Mouse (Mus musculus) forebrain, embryonic 14.5 days (tissue): ENCODE measurements at regions not wholly inside any gene's neighbourhood (a gene's known extent, or its start where the extent isn't known, plus 50 kb on each side); places are given as distances from the start of the nearest gene placed in this dataset.
A peak's percentile ranks its signal among the peaks of the same experiment; 100 is the strongest.

Experiments used
- ATAC-seq: fragments of 200-750 bp; cut with Nextera tagmentation; 2 replicates; pipeline ENCODE4 v1.8.0; 2017; ENCODE audit warnings: mild to moderate bottlenecking, moderate library complexity
- DNase-seq: peaks from one replicate; pipeline ENCODE4 v3.0.0-alpha.2; 2015; ENCODE audit warnings: low spot score
- H3K27ac ChIP-seq: fragments of 300-500 bp; sonication (generic); 2 replicates; pipeline ENCODE4 v1.5.1; 2014; ENCODE audit warnings: low read depth, mild to moderate bottlenecking, control low read depth, low read length, moderate library complexity
- H3K27me3 ChIP-seq: fragments of 300-500 bp; sonication (generic); replicated peaks from 2 replicates; pipeline ENCODE4 v1.6.1; 2014; ENCODE audit warnings: low read length, control low read depth, mixed read lengths; ENCODE audit not compliant: control insufficient read depth, insufficient read depth
- H3K36me3 ChIP-seq: fragments of 300-500 bp; sonication (generic); 2 replicates; pipeline ENCODE4 v1.6.1; 2014; ENCODE audit warnings: low read length, control low read depth; ENCODE audit not compliant: control insufficient read depth, insufficient read depth
- H3K4me1 ChIP-seq: fragments of 300-500 bp; sonication (generic); 2 replicates; pipeline ENCODE4 v1.6.1; 2014; ENCODE audit warnings: antibody characterized with exemption, low read length, control low read depth; ENCODE audit not compliant: control insufficient read depth, insufficient read depth
- H3K4me2 ChIP-seq: fragments of 300-500 bp; sonication (generic); 2 replicates; pipeline ENCODE4 v1.6.1; 2014; ENCODE audit warnings: mild to moderate bottlenecking, control low read depth, low read length
- H3K4me3 ChIP-seq: fragments of 300-500 bp; sonication (generic); 2 replicates; pipeline ENCODE4 v1.5.1; 2014; ENCODE audit warnings: low read depth, low read length, control low read depth
- H3K9ac ChIP-seq: fragments of 300-500 bp; sonication (generic); 2 replicates; pipeline ENCODE4 v1.6.1; 2014; ENCODE audit warnings: mild to moderate bottlenecking, low read length, control low read depth, moderate library complexity
- H3K9me3 ChIP-seq: fragments of 300-500 bp; sonication (generic); replicated peaks from 2 replicates; pipeline ENCODE4 v1.6.1; 2016; ENCODE audit warnings: low read length, control low read depth, mixed read lengths; ENCODE audit not compliant: control insufficient read depth
- WGBS: fragments of 180-500 bp; shearing (Covaris S2); extraction: QIAGEN DNeasy Blood & Tissue Kit; methylation state at CpG from one replicate; pipeline ENCODE4 v1.1.7; 2014; 5-methylcytosine and 5-hydroxymethylcytosine counted together

- Histone ChIP-seq H3K36me3 (no peaks in the 10 kb centered on the region), H3K27me3 (no peaks in the 10 kb centered on the region), H3K4me2 (no peak overlapping the region), H3K27ac (no peak overlapping the region), H3K9ac (no peak overlapping the region), H3K4me3 (no peak overlapping the region), H3K9me3 (no peaks in the 10 kb centered on the region), H3K4me1 (no peaks in the 10 kb centered on the region)
- ATAC-seq: peak; percentile 75
- WGBS: 59% methylated on average over 5 of the region's 5 CpGs
- peak; percentile 43 for DNase-seq
These were observed 733.5 kb downstream of the Fam19a2 start for GRCm38 (mm10) chr10:123997260-123997659.

- H3K36me3 ChIP-seq: no peaks in the 10 kb centered on the region
- whole genome bisulfite sequencing: 79% methylated on average over 1 of the region's 1 CpGs
- no peak overlapping the region for H3K27ac ChIP-seq
- H3K9ac ChIP-seq: no peak overlapping the region
- no peaks in the 10 kb centered on the region for H3K4me1 ChIP-seq
- no peak overlapping the region for H3K4me2 ChIP-seq
- H3K27me3 ChIP-seq: no peaks in the 10 kb centered on the region
- ATAC-seq (no peak), DNase-seq (no peak)
- no peak overlapping the region for H3K4me3 ChIP-seq
- no peaks in the 10 kb centered on the region for H3K9me3 ChIP-seq
These were observed 735.2 kb downstream of the Fam19a2 start for GRCm38 (mm10) chr10:123998959-123999358.

- no peaks in the 10 kb centered on the region for H3K4me1 ChIP-seq
- no peak overlapping the region for H3K9ac ChIP-seq
- H3K9me3 ChIP-seq: no peaks in the 10 kb centered on the region
- H3K4me2 ChIP-seq: no peak overlapping the region
- WGBS: 49% methylated on average over 4 of the region's 4 CpGs
- ATAC-seq (no peak), DNase-seq (no peak)
- H3K36me3 ChIP-seq: no peaks in the 10 kb centered on the region
- no peaks in the 10 kb centered on the region for H3K27me3 ChIP-seq
- no peak overlapping the region for H3K27ac ChIP-seq
- no peak overlapping the region for H3K4me3 ChIP-seq
These were observed 781.2 kb downstream of the Fam19a2 start for GRCm38 (mm10) chr10:124045031-124045430.

GRCm38 (mm10) chr10:124045791-124046190 lies 782.0 kb downstream of the Fam19a2 start:
- Histone ChIP-seq H3K36me3 (no peaks in the 10 kb centered on the region), H3K4me2 (no peak overlapping the region), H3K9ac (no peak overlapping the region), H3K27ac (no peak overlapping the region), H3K4me3 (no peak overlapping the region), H3K27me3 (no peaks in the 10 kb centered on the region), H3K4me1 (no peaks in the 10 kb centered on the region), H3K9me3 (no peaks in the 10 kb centered on the region)
- no peak for DNase-seq
- no peak for ATAC-seq
- 67% methylated on average over 2 of the region's 2 CpGs for WGBS

GRCm38 (mm10) chr10:124082756-124083155 lies 819.0 kb downstream of the Fam19a2 start:
- 58% methylated on average over 3 of the region's 3 CpGs for WGBS
- ATAC-seq: peak; percentile 50; the same call in 1 of the 2 replicates
- Histone ChIP-seq H3K36me3 (no peaks in the 10 kb centered on the region), H3K4me2 (no peak overlapping the region), H3K9me3 (no peaks in the 10 kb centered on the region), H3K9ac (no peak overlapping the region), H3K27me3 (no peaks in the 10 kb centered on the region), H3K27ac (no peak overlapping the region), H3K4me3 (no peak overlapping the region), H3K4me1 (no peaks in the 10 kb centered on the region)
- peak; percentile 47 for DNase-seq

GRCm38 (mm10) chr10:124090547-124090946 lies 826.8 kb downstream of the Fam19a2 start:
- no peaks in the 10 kb centered on the region for H3K9me3 ChIP-seq
- H3K4me3 ChIP-seq: no peak overlapping the region
- H3K9ac ChIP-seq: no peak overlapping the region
- H3K36me3 ChIP-seq: no peaks in the 10 kb centered on the region
- H3K4me1 ChIP-seq: no peaks in the 10 kb centered on the region
- H3K4me2 ChIP-seq: no peak overlapping the region
- DNase-seq: no peak
- WGBS: 60% methylated on average over 10 of the region's 10 CpGs
- no peaks in the 10 kb centered on the region for H3K27me3 ChIP-seq
- no peak overlapping the region for H3K27ac ChIP-seq
- ATAC-seq: no peak

GRCm38 (mm10) chr10:124091364-124091763 lies 827.6 kb downstream of the Fam19a2 start:
- no peak overlapping the region for H3K4me3 ChIP-seq
- H3K4me1 ChIP-seq: no peaks in the 10 kb centered on the region
- WGBS: 67% methylated on average over 7 of the region's 7 CpGs
- no peak overlapping the region for H3K27ac ChIP-seq
- H3K36me3 ChIP-seq: no peaks in the 10 kb centered on the region
- ATAC-seq (no peak), DNase-seq (no peak)
- no peak overlapping the region for H3K4me2 ChIP-seq
- H3K9ac ChIP-seq: no peak overlapping the region
- no peaks in the 10 kb centered on the region for H3K9me3 ChIP-seq
- no peaks in the 10 kb centered on the region for H3K27me3 ChIP-seq

GRCm38 (mm10) chr10:124119585-124119984 lies 855.8 kb downstream of the Fam19a2 start:
- H3K4me3 ChIP-seq: no peak overlapping the region
- no peak overlapping the region for H3K27ac ChIP-seq
- DNase-seq (no peak), ATAC-seq (no peak)
- H3K9me3 ChIP-seq: no peaks in the 10 kb centered on the region
- no peak overlapping the region for H3K4me2 ChIP-seq
- no peaks in the 10 kb centered on the region for H3K36me3 ChIP-seq
- no peaks in the 10 kb centered on the region for H3K4me1 ChIP-seq
- no peak overlapping the region for H3K9ac ChIP-seq
- no peaks in the 10 kb centered on the region for H3K27me3 ChIP-seq

GRCm38 (mm10) chr10:124138456-124138855 lies 874.7 kb downstream of the Fam19a2 start:
- H3K9me3 ChIP-seq: no peaks in the 10 kb centered on the region
- H3K27ac ChIP-seq: no peak overlapping the region
- ATAC-seq: no peak
- DNase-seq: no peak
- no peak overlapping the region for H3K4me2 ChIP-seq
- H3K36me3 ChIP-seq: no peaks in the 10 kb centered on the region
- H3K4me3 ChIP-seq: no peak overlapping the region
- WGBS: 76% methylated on average over 2 of the region's 2 CpGs
- H3K27me3 ChIP-seq: no peaks in the 10 kb centered on the region
- no peaks in the 10 kb centered on the region for H3K4me1 ChIP-seq
- H3K9ac ChIP-seq: no peak overlapping the region
